Mouse (Mus musculus) ES-E14 (cell line): Measurements from ENCODE around the gene Pax6.

Source experiments
- CHD2 ChIP-seq: IDR thresholded peaks from 2 replicates; pipeline ENCODE4 v1.6.1; 2014; ENCODE audit warnings: mild to moderate bottlenecking, low read depth, low read length, inconsistent platforms
- HCFC1 ChIP-seq: IDR thresholded peaks from 2 replicates; pipeline ENCODE4 v1.6.1; 2012; ENCODE audit warnings: low read length, inconsistent platforms, borderline replicate concordance; ENCODE audit not compliant: insufficient read depth
- MAFK ChIP-seq: IDR thresholded peaks from 2 replicates; pipeline ENCODE4 v1.6.1; 2014; ENCODE audit warnings: mild to moderate bottlenecking, low read depth, low read length, inconsistent platforms; ENCODE audit not compliant: insufficient read depth
- ZC3H11A ChIP-seq: IDR thresholded peaks from 2 replicates; pipeline ENCODE4 v1.6.1; 2012; ENCODE audit warnings: low read depth, mild to moderate bottlenecking, inconsistent platforms, low read length, borderline replicate concordance
- ZNF384 ChIP-seq: IDR thresholded peaks from 2 replicates; pipeline ENCODE4 v1.6.1; 2012; ENCODE audit warnings: low read depth, low read length, inconsistent platforms

- no peak for TF ChIP-seq CHD2
- TF ChIP-seq HCFC1 = no peak
- no peak for TF ChIP-seq ZNF384
- TF ChIP-seq MAFK = no peak
- TF ChIP-seq ZC3H11A = no peak
Observed at GRCm38 (mm10) chr2:105659350-105659749, 9.3 kb upstream of the Pax6 start.
